Mouse (Mus musculus): ENCODE results near the gene Mef2a.

DNA sequence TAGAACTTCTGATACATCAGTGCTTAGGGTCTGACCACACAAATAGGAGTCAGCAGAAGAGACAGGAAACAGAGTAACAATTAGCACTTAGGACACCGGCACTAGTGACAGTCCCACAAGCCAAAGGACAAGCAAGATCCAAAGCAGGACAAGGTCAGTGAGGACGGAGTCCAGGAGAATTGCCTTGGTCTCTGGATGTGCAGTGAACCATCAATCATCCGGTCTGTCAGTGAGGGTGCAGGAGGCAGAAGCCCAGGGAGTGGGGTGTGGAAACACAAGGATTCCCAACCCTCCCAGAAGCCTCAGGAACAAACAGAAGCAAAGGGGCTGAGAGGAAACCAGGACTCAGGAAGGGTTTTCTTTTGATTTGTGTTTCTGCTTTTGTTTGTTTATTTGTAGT is 169.0 kb downstream of the Mef2a start:
- TF ChIP-seq CTCF (IDR thresholded peaks at IDR 0.05; ENCODE audit: borderline replicate concordance, insufficient read depth, low read length) (no peak), POLR2A (IDR thresholded peaks at IDR 0.05; ENCODE audit: low read depth, low read length) (no peak)

Data from embryonic fibroblast, embryonic 13.5 days (primary cell).